Mouse (Mus musculus) lung, embryonic 15.5 days (tissue): ENCODE data around the gene Kmt2a. TPM values are rescaled to one million over a fixed set of nuclear protein-coding genes. Genes with fewer than 3 reads are reported as not detected.
"Not testable (repeated sequence)": the region's sequence is repeated elsewhere in the genome, so short reads cannot be mapped to it uniquely, and the experiment has no call there.

Experiments
- ATAC-seq: fragments of 200-750 bp; cut with Nextera tagmentation; 2 replicates; pipeline ENCODE4 v1.8.0; 2017; ENCODE audit warnings: moderate number of reproducible peaks, borderline replicate concordance; ENCODE audit not compliant: low FRiP score, low TSS enrichment; ENCODE audit errors: extremely low read depth
- H3K27ac ChIP-seq: fragments of 300-500 bp; sonication (generic); 2 replicates; pipeline ENCODE4 v1.5.1; 2015; ENCODE audit warnings: moderate library complexity, mild to moderate bottlenecking, inconsistent platforms
- H3K27me3 ChIP-seq: fragments of 300-500 bp; sonication (generic); 2 replicates; pipeline ENCODE4 v1.6.1; 2015; ENCODE audit warnings: inconsistent platforms
- H3K36me3 ChIP-seq: fragments of 300-500 bp; sonication (generic); 2 replicates; pipeline ENCODE4 v1.6.1; 2015; ENCODE audit warnings: inconsistent platforms
- H3K4me1 ChIP-seq: fragments of 300-500 bp; sonication (generic); 2 replicates; pipeline ENCODE4 v1.6.1; 2015; ENCODE audit warnings: inconsistent platforms
- H3K4me2 ChIP-seq: fragments of 300-500 bp; sonication (generic); 2 replicates; pipeline ENCODE4 v1.6.1; 2015; ENCODE audit warnings: inconsistent platforms, mild to moderate bottlenecking, moderate library complexity
- H3K4me3 ChIP-seq: fragments of 300-500 bp; sonication (generic); 2 replicates; pipeline ENCODE4 v1.5.1; 2015; ENCODE audit warnings: mild to moderate bottlenecking, inconsistent platforms
- H3K9ac ChIP-seq: fragments of 300-500 bp; sonication (generic); 2 replicates; pipeline ENCODE4 v1.6.1; 2015; ENCODE audit warnings: inconsistent platforms
- H3K9me3 ChIP-seq: fragments of 300-500 bp; sonication (generic); 2 replicates; pipeline ENCODE4 v1.6.1; 2016; ENCODE audit warnings: inconsistent platforms
- WGBS: fragments of 180-500 bp; shearing (Covaris S2); methylation state at CpG from one replicate; pipeline ENCODE4 v1.1.7; 2015; 5-methylcytosine and 5-hydroxymethylcytosine counted together
- polyA plus RNA-seq: library from polyadenylated mRNA; unstranded; fragments of >200 nt; fragmentation: Nextera tagmentation; extraction: Ambion mirVana; gene quantifications from 2 replicates; pipeline ENCODE4 v1.2.1, GENCODE M21; 2015

Gene Kmt2a
- polyA plus RNA-seq, 1 experiment from 2014 or later, result 15.5 TPM

GRCm38 (mm10) chr9:44772392-44772749, 108.7 kb downstream of the Kmt2a start:
- Histone ChIP-seq H3K27ac (peak overlapping the region; percentile 59; the same call in 1 of the 2 replicates), H3K27me3 (no peaks in the 10 kb centered on the region), H3K4me3 (no peak overlapping the region; the same call in 1 of the 2 replicates), H3K4me1 (peaks cover 6% of the 10 kb centered on the region; the same call in 1 of the 2 replicates), H3K4me2 (no peak overlapping the region), H3K9me3 (no peaks in the 10 kb centered on the region), H3K36me3 (peaks cover 12% of the 10 kb centered on the region; the same call in 1 of the 2 replicates), H3K9ac (no peak overlapping the region)
- WGBS, result 23% methylated on average over 5 of the region's 5 CpGs
- ATAC-seq, result no peak

GRCm38 (mm10) chr9:44771376-44771775, 109.7 kb downstream of the Kmt2a start:
- Histone ChIP-seq H3K4me2 (no peak overlapping the region), H3K27ac (no peak overlapping the region), H3K9me3 (no peaks in the 10 kb centered on the region), H3K36me3 (peaks cover 12% of the 10 kb centered on the region; the same call in 1 of the 2 replicates), H3K4me3 (no peak overlapping the region), H3K9ac (no peak overlapping the region), H3K27me3 (no peaks in the 10 kb centered on the region), H3K4me1 (peaks cover 9% of the 10 kb centered on the region)
- ATAC-seq, result no peak
- WGBS, result 89% methylated on average over 5 of the region's 5 CpGs

- H3K27ac ChIP-seq, result peak overlapping the region; percentile 33; the same call in 1 of the 2 replicates
- not testable (repeated sequence) for H3K27me3 ChIP-seq, H3K9me3 ChIP-seq, ATAC-seq, H3K36me3 ChIP-seq, H3K9ac ChIP-seq
- peak overlapping the region; percentile 67 for H3K4me2 ChIP-seq
- peak overlapping the region; percentile 92 for H3K4me3 ChIP-seq
- peaks cover 18% of the 10 kb centered on the region for H3K4me1 ChIP-seq
- 31% methylated on average over 9 of the region's 9 CpGs for WGBS
Observed at GRCm38 (mm10) chr9:44768029-44768394, 113.1 kb downstream of the Kmt2a start.

GRCm38 (mm10) chr9:44767101-44768028, 113.7 kb downstream of the Kmt2a start, which contains the start of the genes Arcn1 and Ift46:
TSS of gene Arcn1 (minus strand) at chr9:44767845.
TSS of gene Ift46 (plus strand) at chr9:44767908.
- H3K27me3 ChIP-seq, result no peaks in the 10 kb centered on the region
- peak; percentile 93 for ATAC-seq
- WGBS, result under 1% methylated on average over 71 of the region's 82 CpGs
- peak within 1 kb of the TSS; percentile 97 for H3K27ac ChIP-seq
- H3K9ac ChIP-seq, result peak within 1 kb of the TSS; percentile 98
- no peaks in the 10 kb centered on the region for H3K36me3 ChIP-seq
- H3K4me1 ChIP-seq, result peaks cover 18% of the 10 kb centered on the region
- H3K4me2 ChIP-seq, result peak within 1 kb of the TSS; percentile 67
- H3K9me3 ChIP-seq, result no peaks in the 10 kb centered on the region
- peak within 1 kb of the TSS; percentile 92 for H3K4me3 ChIP-seq

GRCm38 (mm10) chr9:44760873-44761272, 120.2 kb downstream of the Kmt2a start:
- no peak for ATAC-seq
- Histone ChIP-seq H3K9me3 (no peaks in the 10 kb centered on the region), H3K4me3 (no peak overlapping the region), H3K4me2 (no peak overlapping the region), H3K4me1 (peaks cover 16% of the 10 kb centered on the region), H3K36me3 (peaks cover 31% of the 10 kb centered on the region), H3K9ac (no peak overlapping the region), H3K27ac (no peak overlapping the region), H3K27me3 (no peaks in the 10 kb centered on the region)
- 47% methylated on average over 2 of the region's 2 CpGs for WGBS

Other genes starting within 250 kb of the Kmt2a start
- gene Treh, start 208.1 kb downstream of the Kmt2a start, polyA plus RNA-seq, result not detected in 2 replicates
- 26.6 and 33.2 TPM in 2 replicates for gene Phldb1, start 146.1 kb downstream of the Kmt2a start, polyA plus RNA-seq
- gene Arcn1, start 113.5 kb downstream of the Kmt2a start, polyA plus RNA-seq, result 193 and 199 TPM in 2 replicates
- gene Ift46, start 113.4 kb downstream of the Kmt2a start, polyA plus RNA-seq, result 93.2 and 99.1 TPM in 2 replicates
- gene Tmem25, start 82.0 kb downstream of the Kmt2a start, polyA plus RNA-seq, result 1.0 and 1.2 TPM in 2 replicates
- gene Ttc36, start 78.2 kb downstream of the Kmt2a start, polyA plus RNA-seq, result 0.67 and 1.2 TPM in 2 replicates
- 636 and 712 TPM in 2 replicates for gene Atp5l, start 39.4 kb upstream of the Kmt2a start, polyA plus RNA-seq
- 21.7 and 25.7 TPM in 2 replicates for gene Ube4a, start 84.3 kb upstream of the Kmt2a start, polyA plus RNA-seq
- gene Cd3g, start 99.1 kb upstream of the Kmt2a start, polyA plus RNA-seq, result 4.3 and 20.4 TPM in 2 replicates
- gene Cd3d, start 100.5 kb upstream of the Kmt2a start, polyA plus RNA-seq, result 1.1 and 6.2 TPM in 2 replicates
- 1.9 and 12.6 TPM in 2 replicates for gene Cd3e, start 128.3 kb upstream of the Kmt2a start, polyA plus RNA-seq
- 15.8 and 16.3 TPM in 2 replicates for gene Mpzl2, start 158.5 kb upstream of the Kmt2a start, polyA plus RNA-seq
- 2.7 TPM in 2 replicates for gene Mpzl3, start 173.9 kb upstream of the Kmt2a start, polyA plus RNA-seq
- gene Jaml, start 197.9 kb upstream of the Kmt2a start, polyA plus RNA-seq, result 0.35 and 0.76 TPM in 2 replicates
- gene Scn2b, start 236.5 kb upstream of the Kmt2a start, polyA plus RNA-seq, result 4.0 and 4.2 TPM in 2 replicates